Mouse (Mus musculus) neutrophil, adult 59 days (primary cell): ENCODE data around the gene Olfr492. TPM values are rescaled to one million over a fixed set of nuclear protein-coding genes. Genes with fewer than 3 reads are reported as not detected.

ENCODE experiments used
- total RNA-seq, 2 experiments: library from RNA; stranded (reverse); gene quantifications; 1 replicate in 1 of 2; 2 replicates in 1 of 2; pipeline ENCODE4 v1.2.4; 2023

The Olfr492 gene
- total RNA-seq = not detected

DNA sequence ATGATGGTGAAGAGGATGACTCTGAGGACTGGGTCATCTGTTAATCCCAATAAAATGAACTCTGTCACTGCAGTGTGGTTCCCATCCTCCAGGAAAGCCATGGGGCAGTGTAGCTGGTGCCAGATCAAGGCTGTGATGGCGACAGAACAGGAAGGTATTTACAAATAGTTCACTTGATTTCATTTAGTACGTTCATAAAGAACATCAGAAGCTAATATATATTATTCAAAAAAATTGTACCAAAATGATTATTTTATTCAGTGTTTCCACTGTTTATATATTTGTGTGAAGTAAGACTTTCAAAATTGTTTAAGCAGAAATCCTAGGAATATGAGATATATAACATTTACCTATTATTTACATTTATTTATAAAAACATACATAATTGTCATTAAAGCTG is at the start of gene Olfr492:
Gene Olfr492, minus strand, starts transcription at position 101 of the 400 bp plus-strand sequence.

DNA sequence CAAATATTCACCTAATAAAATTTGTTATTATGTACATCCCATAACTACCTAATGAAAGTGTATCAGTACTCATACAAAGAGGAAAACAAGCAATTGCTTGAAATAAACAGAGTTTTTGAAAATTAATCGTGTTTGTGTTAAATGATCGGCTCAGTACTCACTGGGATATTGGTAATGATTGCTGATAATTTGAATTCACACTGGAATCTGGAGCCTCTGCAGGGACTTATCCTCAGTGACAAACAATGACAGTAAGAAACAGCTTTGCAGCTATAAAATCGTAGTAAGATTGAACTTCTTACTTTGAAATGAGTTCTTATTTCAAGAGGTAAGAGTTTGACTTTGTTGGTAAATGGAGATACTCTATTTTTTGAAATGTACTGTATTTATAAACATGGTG is 41.6 kb upstream of the Olfr492 start, which contains the start of gene Olfr494:
Gene Olfr494, plus strand, starts transcription at position 301 of the 400 bp plus-strand sequence.

DNA sequence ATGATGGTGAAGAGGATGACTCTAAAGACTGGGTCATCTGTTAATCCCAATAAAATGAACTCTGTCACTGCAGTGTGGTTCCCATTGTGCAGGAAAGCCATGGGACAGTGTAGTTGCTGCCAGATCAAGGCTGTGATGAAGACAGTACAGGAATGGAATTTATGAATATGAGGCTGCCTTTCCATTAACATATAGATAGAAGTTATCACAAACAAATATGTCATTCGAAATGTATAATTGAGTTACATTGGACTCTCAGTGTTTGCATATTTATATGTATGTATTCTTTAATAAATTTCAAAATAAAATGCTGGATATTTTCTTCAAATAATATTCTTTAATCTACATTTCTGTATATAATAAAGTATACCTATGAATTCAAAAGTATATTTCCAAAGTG is 23.4 kb upstream of the Olfr492 start, which contains the start of gene Olfr493:
Gene Olfr493, minus strand, starts transcription at position 101 of the 400 bp plus-strand sequence.

DNA sequence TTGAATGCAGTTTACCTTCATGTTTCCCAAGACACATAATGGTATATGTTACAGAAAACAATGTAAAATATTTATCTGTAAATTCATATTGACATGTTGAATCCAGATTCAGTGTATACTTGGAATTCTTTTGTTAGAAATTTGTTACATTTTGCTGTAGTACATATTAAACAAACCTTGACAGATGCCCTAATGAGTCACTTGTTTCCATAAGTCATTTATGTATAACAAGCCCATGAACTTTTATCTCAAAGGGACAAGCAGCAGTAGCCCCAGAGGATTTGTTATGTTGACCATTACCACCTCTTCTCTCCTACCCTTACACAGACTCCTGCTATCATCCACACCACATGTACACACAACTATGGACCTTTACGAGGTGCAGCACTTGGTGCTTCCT is 10.3 kb downstream of the Olfr492 start, which contains the start of gene Olfr491:
Gene Olfr491, plus strand, starts transcription at position 301 of the 400 bp plus-strand sequence.

DNA sequence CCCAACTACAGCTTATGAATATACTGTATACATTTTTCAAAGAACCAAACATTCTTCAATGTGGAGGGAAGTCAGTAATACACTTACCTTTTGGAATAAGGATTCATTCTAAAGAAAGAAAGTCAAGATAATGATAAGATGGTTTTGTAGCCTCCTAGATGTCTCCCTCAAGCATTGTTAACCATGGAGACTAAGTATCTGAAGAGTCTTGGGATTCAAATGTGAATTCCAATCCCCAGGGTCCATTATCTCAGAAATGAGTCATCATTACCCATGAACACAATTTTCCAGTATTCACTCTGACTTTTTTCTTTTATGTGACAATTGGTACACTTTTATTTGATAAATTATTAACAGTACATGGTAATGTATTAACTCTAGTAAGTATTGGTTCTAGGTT is 34.6 kb downstream of the Olfr492 start, which contains the start of gene Olfr490:
Gene Olfr490, minus strand, starts transcription at position 101 of the 400 bp plus-strand sequence.

Other genes starting within 250 kb of the Olfr492 start
- gene Olfr481, start 243.8 kb downstream of the Olfr492 start, total RNA-seq = not detected
- 1 to 10 TPM; 1.0 to 1.7 TPM for gene Olfr482, start 226.1 kb downstream of the Olfr492 start, total RNA-seq
- not detected for gene Olfr483, start 222.8 kb downstream of the Olfr492 start, total RNA-seq
- not detected for gene Olfr484, start 196.2 kb downstream of the Olfr492 start, total RNA-seq
- not detected for gene Olfr485, start 163.8 kb downstream of the Olfr492 start, total RNA-seq
- gene Olfr486, start 150.9 kb downstream of the Olfr492 start, total RNA-seq = not detected
- gene Olfr487, start 109.0 kb downstream of the Olfr492 start, total RNA-seq = not detected
- not detected for gene Olfr488, start 65.3 kb downstream of the Olfr492 start, total RNA-seq
- gene Olfr490, start 34.7 kb downstream of the Olfr492 start, total RNA-seq = not detected
- gene Olfr491, start 10.2 kb downstream of the Olfr492 start, total RNA-seq = not detected
- not detected for gene Olfr493, start 23.3 kb upstream of the Olfr492 start, total RNA-seq
- not detected for gene Olfr494, start 41.7 kb upstream of the Olfr492 start, total RNA-seq
- not detected for gene Olfr495, start 69.5 kb upstream of the Olfr492 start, total RNA-seq
- not detected for gene Olfr497, start 96.7 kb upstream of the Olfr492 start, total RNA-seq
- gene Olfr498, start 141.7 kb upstream of the Olfr492 start, total RNA-seq = not detected
- gene Olfr502, start 201.4 kb upstream of the Olfr492 start, total RNA-seq = not detected
- not detected for gene Olfr503, start 220.9 kb upstream of the Olfr492 start, total RNA-seq
- gene Olfr504, start 242.1 kb upstream of the Olfr492 start, total RNA-seq = not detected